Mouse (Mus musculus) kidney, adult 9 months (tissue): Measurements from ENCODE around the gene Cmtm5.
"Not testable (repeated sequence)": the region's sequence is repeated elsewhere in the genome, so short reads cannot be mapped to it uniquely, and the experiment has no call there.

Experiments
- DNase-seq: peaks from one replicate; pipeline ENCODE4 v3.0.0; 2022

Gene Cmtm5

DNA sequence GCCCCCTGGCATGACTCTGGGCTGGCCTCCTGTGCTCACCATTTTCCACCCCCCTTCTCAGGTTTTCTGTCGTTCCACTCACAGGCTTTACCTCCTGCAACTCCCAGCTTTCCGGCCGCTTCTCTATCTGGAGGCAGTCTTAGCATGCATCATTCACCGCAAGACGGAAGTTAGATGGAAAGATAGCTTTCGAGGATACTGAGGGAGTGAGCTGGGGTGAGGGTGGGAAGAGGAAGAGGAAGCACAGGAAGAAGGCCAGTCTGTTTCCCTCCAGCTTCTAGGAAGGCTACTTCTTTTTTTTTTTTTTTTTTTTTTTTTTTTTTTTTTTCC lies 735 bp downstream of the Cmtm5 start:
- DNase-seq = no peak

DNA sequence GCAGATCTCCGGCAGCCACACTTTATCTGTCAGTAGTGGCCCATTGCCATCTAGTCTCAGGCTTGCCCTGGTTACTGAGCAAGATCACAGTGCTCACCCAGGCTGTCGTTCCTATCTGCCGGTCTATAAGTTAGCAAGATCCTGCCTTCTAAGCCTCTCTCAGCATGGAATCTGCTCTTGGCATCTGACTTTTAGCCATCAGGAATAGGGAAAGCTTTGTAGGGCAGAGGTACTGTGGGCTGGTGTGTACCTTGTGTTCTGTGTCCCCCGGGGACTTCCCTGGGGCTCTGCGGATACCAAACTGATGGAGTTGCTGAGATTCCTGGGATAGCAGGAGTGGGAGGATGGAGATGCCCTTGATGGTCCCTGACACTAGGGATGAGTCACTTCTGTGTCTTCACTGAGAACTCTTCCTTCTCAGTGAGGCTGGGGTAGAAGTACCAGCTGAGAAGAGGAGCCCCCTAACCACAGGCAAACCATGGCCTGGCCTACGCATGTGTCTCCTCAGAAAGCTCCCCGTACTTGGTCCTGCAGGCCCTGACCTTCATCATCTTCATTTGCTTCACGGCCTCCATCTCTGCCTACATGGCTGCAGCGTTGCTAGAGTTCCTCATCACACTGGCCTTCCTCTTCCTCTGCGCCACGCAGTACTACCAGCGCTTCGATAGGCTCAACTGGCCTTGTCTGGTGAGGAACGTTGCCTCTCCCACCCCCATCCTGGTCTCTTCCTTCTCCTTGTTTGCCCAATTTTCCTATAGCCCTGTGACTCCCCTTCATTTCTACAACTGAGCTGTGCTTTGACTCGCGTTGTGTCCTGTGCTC lies 1.5 kb downstream of the Cmtm5 start:
- no peak for DNase-seq

DNA sequence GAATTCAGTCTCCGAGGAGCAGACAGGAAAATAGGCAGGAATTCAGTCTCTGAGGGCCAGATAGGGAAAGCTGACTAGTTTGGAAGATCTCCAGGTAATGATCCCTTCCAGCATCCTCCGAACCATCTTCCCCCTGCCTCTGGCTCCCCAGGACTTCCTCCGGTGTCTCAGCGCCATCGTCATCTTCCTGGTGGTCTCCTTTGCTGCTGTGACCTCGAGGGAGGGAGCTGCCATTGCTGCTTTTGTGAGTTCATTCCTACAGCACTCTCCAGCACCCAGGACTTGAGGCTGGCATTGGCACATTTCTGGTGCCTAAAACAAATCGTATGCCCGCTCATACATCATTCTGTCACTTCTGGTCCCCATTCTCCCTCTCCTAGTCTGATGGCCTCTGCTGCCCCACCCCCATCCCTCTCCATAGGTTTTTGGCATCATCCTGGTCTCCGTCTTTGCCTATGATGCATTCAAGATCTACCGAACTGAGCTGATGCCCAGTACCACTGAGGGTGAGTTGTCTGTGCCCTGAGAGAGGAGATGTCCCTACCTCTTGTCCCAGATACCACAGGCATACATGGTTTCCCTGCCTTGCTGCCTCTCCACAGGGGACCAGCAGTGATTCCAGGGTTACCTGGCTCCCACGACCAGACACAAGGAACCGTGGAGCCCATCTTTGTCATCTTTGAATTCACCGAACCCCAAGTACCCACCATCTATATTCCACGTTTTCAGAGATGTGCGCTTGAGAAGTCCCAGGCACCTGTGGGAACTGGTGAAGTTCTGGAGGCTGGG lies 2.6 kb downstream of the Cmtm5 start:
- DNase-seq = no peak

DNA sequence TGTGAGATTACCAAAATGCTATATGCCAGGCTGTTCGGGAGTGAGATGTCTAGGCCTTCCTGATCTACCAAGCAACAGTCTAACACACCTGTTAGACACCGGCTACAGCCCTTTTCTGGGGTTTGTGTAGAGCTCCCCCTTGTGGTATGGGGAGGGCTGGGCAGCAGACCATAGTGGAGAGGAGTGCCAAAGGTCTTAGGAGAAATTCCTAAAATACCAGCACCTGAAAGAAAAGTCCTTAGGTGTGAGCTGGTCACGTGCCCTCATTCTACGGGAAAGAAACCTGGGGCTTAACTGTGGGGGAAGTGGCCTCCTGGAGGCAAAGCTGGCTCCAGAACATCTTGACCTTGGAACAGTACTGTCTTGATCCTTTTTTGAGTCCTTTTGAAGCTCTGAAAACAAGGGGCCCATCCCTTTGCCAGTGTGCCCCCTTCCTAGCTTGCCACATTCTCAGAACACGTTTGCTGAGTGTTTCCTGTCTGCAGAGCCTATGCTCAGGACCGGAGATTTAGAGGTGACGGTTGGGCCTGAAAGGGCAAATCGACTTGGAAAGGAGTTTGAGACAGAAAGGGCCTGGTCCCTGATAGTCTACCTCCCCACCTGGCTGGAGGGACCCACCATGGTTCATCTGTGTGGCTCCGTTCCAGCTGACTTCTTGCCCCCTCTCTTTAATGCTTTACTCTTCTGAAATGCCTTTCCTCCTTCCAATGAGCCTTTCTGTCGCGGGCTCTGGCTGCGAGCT lies 3.5 kb downstream of the Cmtm5 start:
- DNase-seq = peak; percentile 91

DNA sequence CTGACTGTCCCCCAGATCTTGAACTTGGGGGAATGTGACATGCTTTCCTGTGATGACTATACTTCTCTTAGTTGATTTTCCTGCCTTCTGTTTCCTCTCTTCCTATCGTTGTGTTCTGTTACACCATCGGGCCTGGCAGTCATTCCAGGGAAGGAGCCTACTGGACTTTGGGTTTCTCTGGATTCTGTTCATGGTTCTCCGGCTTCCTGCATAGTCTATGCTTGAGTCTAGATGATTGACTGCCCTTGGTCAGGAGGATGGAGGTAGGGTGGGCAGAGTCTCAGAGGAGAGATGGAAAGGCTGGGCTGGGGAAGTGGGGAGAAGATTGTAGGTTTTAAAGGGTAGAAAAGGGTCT lies 4.1 kb downstream of the Cmtm5 start:
- DNase-seq = peak; percentile 51

DNA sequence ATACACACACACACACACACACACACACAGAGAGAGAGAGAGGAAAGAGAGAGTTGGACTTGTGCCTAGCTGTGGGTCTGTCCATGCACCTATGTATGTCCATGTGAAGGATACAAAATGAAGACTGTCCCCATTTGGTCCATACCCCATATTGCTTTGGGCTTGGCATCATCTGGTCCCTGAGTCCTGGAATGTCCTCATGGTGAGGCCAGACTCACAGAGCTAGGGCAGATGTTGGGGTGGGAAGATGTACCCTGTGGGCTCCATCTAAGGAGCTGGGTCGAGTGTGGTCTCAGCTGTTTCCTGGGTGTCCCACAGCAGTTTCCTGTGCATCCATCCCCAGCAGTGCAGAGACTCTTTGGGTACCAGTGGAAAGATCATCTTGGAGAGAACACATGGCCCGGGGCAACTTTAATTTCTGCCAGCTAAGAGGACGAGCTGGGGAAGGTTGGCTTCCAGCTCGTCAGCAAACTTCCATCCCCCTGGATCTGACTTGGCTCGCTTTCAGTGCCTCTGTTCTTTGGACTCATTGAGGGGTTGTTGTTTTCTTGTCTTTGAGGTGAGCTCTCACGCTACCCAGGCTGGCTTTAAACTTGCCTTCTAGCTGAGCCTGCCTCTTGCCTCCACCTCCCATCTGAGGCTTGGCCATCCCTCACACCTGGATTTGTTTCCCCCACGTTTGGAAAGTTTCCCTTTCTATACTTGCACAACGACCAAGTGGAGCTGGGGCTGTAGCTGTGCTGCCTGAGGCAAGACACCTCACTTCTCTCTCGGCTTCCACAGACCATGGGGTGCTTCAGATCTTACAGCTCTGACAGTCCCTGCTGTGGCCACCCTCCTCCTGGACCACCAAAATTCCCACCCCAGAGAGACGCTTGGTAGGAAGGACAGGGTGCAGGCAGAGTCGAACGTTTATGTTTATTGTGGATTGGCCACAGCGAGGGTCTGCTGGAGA lies 5.2 kb downstream of the Cmtm5 start:
- DNase-seq = peak; percentile 66

DNA sequence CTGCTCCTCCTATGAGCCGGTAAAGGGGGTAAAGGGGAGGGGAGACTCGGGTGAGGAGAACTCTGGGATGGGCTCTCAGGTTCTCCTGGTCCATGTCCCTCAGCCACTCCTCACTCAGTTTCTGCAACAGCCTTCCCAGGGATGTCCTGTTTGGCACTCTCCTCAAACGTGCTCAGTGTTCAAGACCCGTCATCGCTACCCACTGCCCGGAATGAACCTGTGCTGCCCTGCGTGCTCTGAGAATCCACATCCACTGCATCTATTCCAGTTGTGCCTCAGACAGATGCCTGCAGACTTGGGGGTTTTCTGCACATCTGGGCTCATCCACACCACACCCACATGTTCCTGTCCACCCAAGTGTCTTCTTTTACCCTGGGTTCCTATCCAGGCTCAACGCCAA lies 6.4 kb downstream of the Cmtm5 start:
- no peak for DNase-seq

DNA sequence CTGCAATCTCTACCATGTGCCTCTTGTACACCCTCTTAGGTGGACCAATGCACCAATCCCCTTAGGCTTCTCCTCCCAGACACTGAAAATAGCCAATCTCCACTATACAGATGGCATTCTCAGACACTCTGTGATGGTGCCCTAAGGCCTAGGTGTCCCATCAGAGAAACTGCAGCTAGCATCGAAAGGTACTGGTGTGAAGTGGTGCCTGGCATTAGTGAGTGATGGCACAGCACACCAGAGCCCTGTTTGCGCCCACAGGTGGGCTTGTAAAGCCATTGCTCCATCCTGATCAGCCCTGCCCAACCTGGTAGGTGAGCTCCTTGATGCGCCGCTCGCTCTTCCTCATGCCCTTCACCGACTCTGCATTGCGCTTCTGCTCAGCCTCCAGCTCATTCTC lies 7.9 kb downstream of the Cmtm5 start:
- DNase-seq = no peak

DNA sequence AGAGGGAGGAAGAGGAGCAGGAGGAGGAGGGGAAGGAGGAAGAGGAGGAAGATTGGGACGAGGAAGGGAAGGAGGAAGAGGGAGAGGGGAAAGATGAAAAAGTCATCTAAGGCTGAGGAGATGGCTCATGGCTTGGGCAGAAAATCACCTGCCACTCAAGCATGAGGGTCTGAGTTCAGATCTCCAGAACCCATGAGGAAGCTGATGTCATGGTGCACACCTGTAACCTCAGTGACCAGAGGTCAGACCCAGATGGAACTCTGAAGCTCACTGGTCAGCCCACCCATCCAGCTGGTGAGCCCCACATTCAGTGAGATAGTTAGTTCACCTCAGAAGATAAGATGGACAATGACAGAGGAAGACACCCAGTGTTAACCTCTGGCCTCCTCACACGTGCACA lies 8.9 kb downstream of the Cmtm5 start:
- no peak for DNase-seq

DNA sequence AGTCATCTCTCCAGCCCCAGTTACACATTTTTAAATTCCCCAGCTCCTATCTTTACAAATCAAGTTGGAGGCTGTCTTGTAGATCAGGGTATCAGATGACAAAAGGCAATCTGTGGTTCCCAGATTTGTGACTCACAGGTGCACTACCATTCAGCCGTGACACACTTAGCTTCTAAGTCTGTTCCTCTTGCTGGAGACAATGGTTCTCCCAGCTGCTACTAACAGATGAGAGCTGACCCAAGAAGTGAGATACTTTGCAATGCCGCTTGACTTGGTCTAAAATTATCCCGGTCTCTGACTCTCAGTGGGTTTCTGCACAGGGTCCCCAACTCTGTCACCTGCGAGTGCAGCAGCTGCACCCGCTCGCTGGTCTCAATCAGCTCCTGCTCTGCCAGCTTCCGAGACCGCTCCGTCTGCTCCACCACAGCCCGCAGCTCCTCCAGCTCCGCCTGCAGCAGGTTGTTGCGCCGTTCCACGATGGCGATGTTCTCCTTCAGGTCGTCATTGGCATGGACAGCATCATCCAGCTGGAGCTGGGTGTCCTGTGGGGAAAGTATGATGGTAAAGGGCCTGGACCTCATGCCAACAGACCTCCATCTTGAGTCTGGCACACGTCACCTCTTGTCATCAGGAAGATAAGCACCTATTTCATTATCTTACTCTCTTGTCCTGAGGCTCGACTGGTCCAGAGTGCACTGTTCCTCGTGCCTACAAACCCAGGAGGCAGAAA lies 10.1 kb downstream of the Cmtm5 start:
- no peak for DNase-seq

DNA sequence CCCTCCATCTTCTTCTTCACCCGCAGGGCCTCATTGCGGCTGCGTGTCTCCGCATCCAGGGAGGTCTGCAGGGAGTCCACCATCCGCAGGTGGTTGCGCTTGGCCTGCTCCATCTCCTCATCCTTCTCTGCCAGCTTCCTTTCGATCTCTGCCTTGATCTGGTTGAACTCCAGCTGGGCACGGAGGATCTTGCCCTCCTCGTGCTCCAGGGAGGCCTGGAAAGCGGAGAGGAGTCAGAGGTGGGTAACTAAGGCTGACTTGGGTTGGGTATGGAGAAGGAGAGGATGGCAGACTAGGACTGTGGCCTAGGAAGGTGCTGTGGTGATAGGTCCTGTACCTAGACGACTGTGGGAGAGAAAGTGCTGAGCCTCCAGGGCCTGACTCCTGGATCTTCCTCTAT lies 10.9 kb downstream of the Cmtm5 start:
- not testable (repeated sequence) for DNase-seq

DNA sequence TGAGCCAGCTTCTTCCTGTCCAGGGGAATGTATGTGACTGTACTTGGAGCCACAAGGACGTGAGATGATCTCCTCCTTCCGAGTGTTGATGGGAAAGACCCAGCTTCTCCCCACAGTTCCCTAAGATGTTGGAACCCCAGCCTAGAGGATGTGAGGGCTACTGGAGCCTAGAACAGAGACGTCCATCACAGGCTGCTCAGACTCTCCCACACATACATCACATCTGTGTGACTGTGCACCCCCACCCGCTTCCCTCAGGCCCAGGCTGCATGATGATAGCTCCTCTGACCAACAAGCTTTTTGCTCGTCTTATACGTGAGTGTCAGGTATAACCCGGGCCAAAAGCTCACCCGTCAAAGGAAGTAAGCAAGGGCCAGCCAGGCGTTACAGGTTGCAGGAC lies 12.7 kb downstream of the Cmtm5 start:
- DNase-seq = no peak

DNA sequence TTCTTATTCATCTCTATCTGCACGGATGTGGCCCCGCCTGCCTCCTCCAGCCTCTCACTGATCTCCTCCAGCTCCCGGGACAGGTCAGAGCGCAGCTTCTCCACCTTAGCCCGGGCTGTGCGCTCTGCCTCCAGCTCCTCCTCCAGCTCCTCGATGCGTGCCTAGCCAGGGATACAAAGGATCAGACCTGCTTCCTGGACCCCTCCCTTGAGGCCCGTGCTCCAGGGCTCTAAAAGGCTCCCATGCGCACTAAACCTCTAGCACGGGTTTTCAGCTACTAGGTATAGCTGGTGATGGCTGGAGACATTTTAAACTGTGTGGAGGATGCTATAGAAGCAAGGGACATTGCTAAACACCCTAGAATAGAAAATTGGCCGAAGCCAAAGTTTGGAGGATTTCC lies 14.4 kb downstream of the Cmtm5 start:
- DNase-seq = no peak

DNA sequence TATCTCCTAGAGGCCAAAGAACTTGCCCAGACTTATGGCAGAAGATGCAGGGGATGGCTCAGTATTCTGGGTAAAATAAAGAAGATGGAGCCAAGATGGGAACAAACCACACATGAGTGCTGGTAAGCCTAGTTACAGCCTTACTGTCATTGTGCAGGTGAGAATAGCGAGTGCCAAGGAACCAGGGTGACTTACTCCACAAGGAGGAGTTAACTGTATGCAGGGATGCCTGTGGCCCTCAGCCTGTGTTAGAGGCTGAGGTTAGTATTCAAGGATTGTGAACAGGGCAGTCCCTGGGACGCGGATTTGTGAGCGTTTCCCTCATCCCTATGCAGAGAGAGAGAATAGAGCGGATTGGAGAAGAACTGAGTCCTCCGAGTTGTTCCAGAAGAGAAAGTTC lies 15.5 kb downstream of the Cmtm5 start:
- DNase-seq = no peak

DNA sequence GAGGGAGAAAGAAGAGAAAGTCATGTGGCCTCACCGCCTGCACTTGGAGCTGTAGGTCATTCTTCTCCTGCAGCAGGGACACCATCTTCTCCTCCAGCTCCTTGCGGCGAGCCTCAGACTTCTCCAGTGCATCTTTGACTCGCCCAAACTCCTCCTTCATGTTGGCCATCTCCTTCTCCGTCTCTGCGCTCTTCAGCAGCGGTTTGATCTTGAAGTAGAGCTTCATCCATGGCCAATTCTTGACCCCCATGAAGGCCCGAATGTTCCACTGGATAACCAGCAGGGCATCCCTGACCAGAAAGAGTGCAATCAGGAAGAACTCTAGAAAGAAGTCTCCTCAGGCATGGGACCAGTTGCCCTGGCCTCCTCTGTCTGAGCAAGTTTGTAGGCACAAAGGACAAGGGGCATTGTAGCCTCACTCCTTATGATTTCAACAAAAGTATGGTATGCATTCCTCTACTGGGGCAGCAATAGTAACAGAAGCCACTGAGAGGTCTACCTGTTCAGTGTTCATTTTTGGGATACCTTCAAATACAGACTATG lies 17.7 kb downstream of the Cmtm5 start:
- DNase-seq = no peak

DNA sequence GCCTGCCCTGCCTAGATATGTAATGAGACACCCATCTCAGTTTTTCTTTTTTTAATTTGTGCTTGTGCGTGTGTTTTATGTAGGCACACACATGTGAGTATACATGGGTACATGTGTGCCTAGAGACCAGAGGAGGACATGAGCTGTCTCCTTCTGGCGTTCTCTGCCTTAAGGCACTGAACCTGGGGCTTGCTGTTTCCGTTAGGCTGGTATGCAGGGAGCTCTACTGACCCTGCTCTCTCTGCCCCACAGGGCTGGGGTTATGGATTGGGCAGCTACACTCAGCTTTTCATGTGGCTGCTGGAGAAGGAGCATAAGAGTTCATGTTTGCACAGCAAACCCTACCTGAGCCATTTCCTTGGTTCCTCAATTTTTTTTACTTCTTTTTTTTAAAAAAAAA lies 18.4 kb downstream of the Cmtm5 start:
- DNase-seq = no peak

DNA sequence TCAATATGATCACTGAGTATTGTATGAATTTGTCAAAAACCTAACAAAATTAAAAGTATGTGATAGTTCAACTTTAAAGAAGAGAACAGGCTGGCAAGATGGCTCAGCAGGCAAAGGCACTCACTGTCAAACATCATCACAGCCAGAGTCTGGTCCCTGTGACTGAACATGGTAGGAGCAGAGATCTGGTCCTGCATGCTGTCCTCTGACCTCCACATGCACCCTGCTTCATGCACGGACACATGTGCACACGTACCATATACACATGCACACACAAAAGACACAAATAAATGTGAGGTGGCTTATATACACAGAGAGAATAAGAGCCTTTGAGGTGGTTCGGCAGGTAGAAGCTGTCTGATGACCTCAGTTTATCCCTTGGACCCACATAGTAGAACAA lies 19.4 kb downstream of the Cmtm5 start:
- no peak for DNase-seq

DNA sequence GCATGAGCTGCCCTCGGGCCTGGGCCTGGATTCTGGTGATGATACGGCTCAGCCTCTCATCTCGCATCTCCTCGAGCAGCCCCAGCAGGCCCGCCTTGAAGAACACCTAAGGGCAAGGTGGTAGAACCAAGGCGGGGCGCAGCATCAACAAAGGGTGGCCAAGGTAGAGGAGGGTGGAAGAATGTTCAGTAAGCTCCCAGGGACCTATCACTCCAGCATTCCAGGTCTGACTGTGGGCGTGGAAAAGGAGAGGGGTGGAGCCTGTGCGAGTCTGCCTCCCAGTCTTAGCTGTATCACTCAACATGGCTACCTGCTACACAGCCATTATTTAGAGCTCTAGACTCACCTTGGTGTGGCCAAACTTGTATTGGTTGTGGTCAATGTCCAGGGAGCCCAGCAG lies 20.5 kb downstream of the Cmtm5 start:
- no peak for DNase-seq

DNA sequence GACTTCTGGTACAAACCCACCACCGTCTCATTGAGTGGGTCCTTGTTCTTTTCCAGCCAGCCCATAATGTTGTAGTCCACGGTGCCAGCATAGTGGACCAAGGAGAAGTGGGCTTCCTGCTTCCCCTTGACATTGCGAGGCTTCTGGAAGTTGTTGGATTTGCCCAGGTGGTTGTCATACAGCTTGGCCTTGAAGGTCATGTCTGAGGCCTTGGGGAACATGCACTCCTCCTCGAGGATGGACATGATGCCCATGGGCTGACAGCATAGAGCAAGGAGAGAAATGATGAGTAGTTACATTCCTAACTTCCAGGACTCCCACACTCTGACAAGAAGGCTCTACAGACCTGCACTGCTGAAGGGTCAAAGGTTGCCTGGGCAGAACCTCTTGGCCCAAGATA lies 22.4 kb downstream of the Cmtm5 start:
- DNase-seq = no peak

DNA sequence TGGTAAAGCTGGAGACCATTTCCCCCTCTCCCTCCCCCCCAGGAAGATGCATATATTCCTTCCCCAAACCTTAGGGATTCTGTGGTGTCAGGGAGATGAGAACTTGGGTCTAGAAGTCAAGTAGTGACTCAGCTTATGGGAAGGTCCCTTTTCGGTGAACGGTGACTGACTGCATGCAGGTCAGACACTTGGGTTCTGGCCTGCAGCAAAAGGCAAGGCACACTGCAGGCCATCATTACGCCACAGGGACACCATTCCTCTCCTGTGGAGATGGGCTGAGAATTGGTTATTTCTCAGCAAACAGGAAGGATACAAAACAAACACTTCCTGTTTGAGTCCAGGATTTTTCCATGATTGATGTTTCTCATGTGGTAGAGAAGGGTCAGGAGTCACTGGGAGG lies 23.1 kb downstream of the Cmtm5 start:
- DNase-seq = no peak

DNA sequence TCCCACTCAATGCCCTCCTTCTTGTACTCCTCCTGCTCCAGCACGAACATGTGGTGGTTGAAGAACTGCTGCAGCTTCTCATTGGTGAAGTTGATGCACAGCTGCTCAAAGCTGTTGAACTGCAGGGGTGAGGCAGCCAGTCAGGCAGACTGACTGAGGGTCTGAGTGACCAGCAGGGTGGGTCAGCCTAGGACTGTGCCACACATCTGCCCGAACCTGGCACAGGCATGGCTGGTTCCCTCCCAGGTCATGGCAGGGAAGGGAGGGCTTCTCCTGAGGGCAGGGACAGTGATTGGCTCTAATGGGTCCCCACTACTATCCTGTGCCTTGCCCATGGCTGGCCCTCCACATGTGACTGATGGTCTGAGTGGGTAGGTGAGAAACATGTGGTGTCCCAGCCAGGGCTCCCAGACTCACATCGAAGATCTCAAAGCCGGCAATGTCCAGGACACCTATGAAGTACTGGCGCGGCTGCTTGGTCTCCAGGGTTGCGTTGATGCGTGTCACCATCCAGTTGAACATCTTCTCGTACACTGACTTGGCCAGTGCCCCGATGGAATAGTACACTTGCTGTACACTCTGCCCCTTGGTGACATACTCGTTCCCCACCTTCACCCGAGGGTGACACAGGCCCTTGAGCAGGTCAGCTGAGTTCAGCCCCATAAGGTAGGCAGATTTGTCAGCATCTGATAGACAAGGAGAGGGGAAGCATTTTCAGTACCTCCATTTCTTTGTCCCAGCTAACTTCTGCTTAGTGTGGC lies 24.0 kb downstream of the Cmtm5 start:
- DNase-seq = not testable (repeated sequence)
